ENCODE assay signal across 9 mouse cellular contexts in genomic region chr8:45844911-45845481, GRCm38 (mm10). TPM values are rescaled to one million over a fixed set of nuclear protein-coding genes. Genes with fewer than 3 reads are reported as not detected.
A peak's percentile ranks its signal among the peaks of the same experiment; 100 is the strongest.
DNase-seq lines count a peak whose midpoint lies in the region; ATAC-seq lines count a peak whose summit lies in the region.
"Had no signal": no experiment of that assay in that cellular context is flagged by ENCODE, and none has a peak within 500 bp of the region (broad histone marks: within the 10 kb centered on the region; RNA-seq: fewer than 3 reads in every experiment).

No protein-coding gene starts in this region.

- peak; percentile 10 for DNase-seq in forebrain, embryonic 14.5 days (ENCODE audit: low spot score)
- DNase-seq in forebrain, embryonic 11.5 days (ENCODE audit: low spot score): no peak
- DNase-seq in midbrain, embryonic 10.5 days (ENCODE audit: low spot score): no peak
- peak; percentile 26 to 53 for DNase-seq in heart, postnatal 36 days
- no peak for DNase-seq in cerebellum, adult 11 months
- DNase-seq in thymus, postnatal 14 days: no peak

- H3K9ac ChIP-seq in forebrain, embryonic 14.5 days (ENCODE audit: low read length): no peak overlapping the region
- H3K9ac ChIP-seq in forebrain, embryonic 11.5 days (ENCODE audit: low read length): no peak overlapping the region
- no peak overlapping the region for H3K9ac ChIP-seq in midbrain, embryonic 13.5 days (replicated peaks)
- H3K9ac ChIP-seq in stomach, embryonic 15.5 days: no peak overlapping the region

- intact Hi-C loops in heart, postnatal 36 days (cut with DNase I): loop anchor here (2.0 kb wide), 1 partner anchor 40 kb away; the partner anchor contains the start of gene Pdlim3

- H3K4me2 ChIP-seq in forebrain, embryonic 14.5 days (ENCODE audit: low read length): no peak overlapping the region
- no peak overlapping the region for H3K4me2 ChIP-seq in forebrain, embryonic 11.5 days (ENCODE audit: low read depth, low read length, severe bottlenecking)
- no peak overlapping the region for H3K4me2 ChIP-seq in midbrain, embryonic 13.5 days (replicated peaks)
- H3K4me2 ChIP-seq in stomach, embryonic 15.5 days: no peak overlapping the region

- 76% methylated on average over 14 of the region's 14 CpGs for WGBS in forebrain, embryonic 14.5 days
- WGBS in forebrain, embryonic 11.5 days: 80% methylated on average over 14 of the region's 14 CpGs
- WGBS in midbrain, embryonic 10.5 days: 79% methylated on average over 14 of the region's 14 CpGs
- WGBS in midbrain, embryonic 13.5 days: 60% methylated on average over 14 of the region's 14 CpGs
- WGBS in stomach, embryonic 15.5 days: 37% methylated on average over 14 of the region's 14 CpGs

- H3K27ac ChIP-seq in forebrain, embryonic 14.5 days (ENCODE audit: low read depth, low read length): no peak overlapping the region
- H3K27ac ChIP-seq in forebrain, embryonic 11.5 days (ENCODE audit: low read depth, low read length): no peak overlapping the region
- 0 out of 2 replicates have a peak overlapping the region, but pooled peaks have one; percentile 17 for H3K27ac ChIP-seq in midbrain, embryonic 10.5 days (replicated peaks)
- H3K27ac ChIP-seq in midbrain, embryonic 13.5 days: no peak overlapping the region
- peak overlapping the region; percentile 67 for H3K27ac ChIP-seq in stomach, embryonic 15.5 days

- no peaks in the 10 kb centered on the region for H3K9me3 ChIP-seq in forebrain, embryonic 14.5 days (replicated peaks; ENCODE audit: control insufficient read depth, low read length)
- H3K9me3 ChIP-seq in forebrain, embryonic 11.5 days (ENCODE audit: control insufficient read depth, low read length): no peaks in the 10 kb centered on the region
- no peaks in the 10 kb centered on the region for H3K9me3 ChIP-seq in midbrain, embryonic 10.5 days (replicated peaks)
- H3K9me3 ChIP-seq in midbrain, embryonic 13.5 days: 0 out of 2 replicates have a peak, but pooled peaks cover 2% of the 10 kb centered on the region
- no peaks in the 10 kb centered on the region for H3K9me3 ChIP-seq in stomach, embryonic 15.5 days

- ATAC-seq in forebrain, embryonic 14.5 days: no peak; the same call in 1 of the 2 replicates
- no peak for ATAC-seq in forebrain, embryonic 11.5 days (replicated peaks; ENCODE audit: low FRiP score)
- ATAC-seq in midbrain, embryonic 13.5 days: no peak
- no peak; the same call in 1 of the 2 replicates for ATAC-seq in stomach, embryonic 15.5 days (ENCODE audit: insufficient read depth, low FRiP score, low read depth)

- no peaks in the 10 kb centered on the region for H3K36me3 ChIP-seq in forebrain, embryonic 14.5 days (ENCODE audit: control insufficient read depth, insufficient read depth, low read length)
- H3K36me3 ChIP-seq in forebrain, embryonic 11.5 days (ENCODE audit: control insufficient read depth, insufficient read depth, low read length): no peaks in the 10 kb centered on the region
- H3K36me3 ChIP-seq in midbrain, embryonic 10.5 days: no peaks in the 10 kb centered on the region
- no peaks in the 10 kb centered on the region for H3K36me3 ChIP-seq in midbrain, embryonic 13.5 days
- H3K36me3 ChIP-seq in stomach, embryonic 15.5 days: no peaks in the 10 kb centered on the region

- H3K4me1 ChIP-seq in forebrain, embryonic 14.5 days (ENCODE audit: control insufficient read depth, insufficient read depth, low read length): peaks cover 10% of the 10 kb centered on the region; the same call in 1 of the 2 replicates
- H3K4me1 ChIP-seq in forebrain, embryonic 11.5 days (replicated peaks; ENCODE audit: control insufficient read depth, insufficient read depth, low read length): no peaks in the 10 kb centered on the region
- peaks cover 17% of the 10 kb centered on the region for H3K4me1 ChIP-seq in midbrain, embryonic 10.5 days
- no peaks in the 10 kb centered on the region; the same call in 1 of the 2 replicates for H3K4me1 ChIP-seq in midbrain, embryonic 13.5 days (replicated peaks)
- H3K4me1 ChIP-seq in stomach, embryonic 15.5 days: peaks cover 4% of the 10 kb centered on the region; the same call in 1 of the 2 replicates

- no peak overlapping the region for H3K4me3 ChIP-seq in forebrain, embryonic 14.5 days (ENCODE audit: low read depth, low read length)
- no peak overlapping the region for H3K4me3 ChIP-seq in forebrain, embryonic 11.5 days (ENCODE audit: low read depth, low read length)
- H3K4me3 ChIP-seq in midbrain, embryonic 10.5 days: no peak overlapping the region
- H3K4me3 ChIP-seq in midbrain, embryonic 13.5 days (replicated peaks): no peak overlapping the region
- H3K4me3 ChIP-seq in stomach, embryonic 15.5 days (replicated peaks): no peak overlapping the region

- H3K27me3 ChIP-seq in forebrain, embryonic 14.5 days (replicated peaks; ENCODE audit: control insufficient read depth, insufficient read depth, low read length): no peaks in the 10 kb centered on the region
- no peaks in the 10 kb centered on the region for H3K27me3 ChIP-seq in forebrain, embryonic 11.5 days (ENCODE audit: control insufficient read depth, insufficient read depth, low read length)
- H3K27me3 ChIP-seq in midbrain, embryonic 10.5 days (ENCODE audit: low read depth, poor library complexity, severe bottlenecking): no peaks in the 10 kb centered on the region
- no peaks in the 10 kb centered on the region for H3K27me3 ChIP-seq in midbrain, embryonic 13.5 days
- no peaks in the 10 kb centered on the region for H3K27me3 ChIP-seq in stomach, embryonic 15.5 days (replicated peaks)

RNA-seq across cellular contexts. Expression of gene Pdlim3, which starts 40.3 kb away (rescaled TPM):
- 8.2 and 9.0 TPM in 2 replicates for polyA plus RNA-seq in forebrain, embryonic 14.5 days (2014; fragmentation: Nextera tagmentation; extraction: Ambion mirVana)
- 10.0 and 10.3 TPM in 2 replicates for polyA plus RNA-seq in forebrain, embryonic 11.5 days (2014; fragmentation: Nextera tagmentation; extraction: Ambion mirVana)
- polyA plus RNA-seq in midbrain, embryonic 10.5 days (2016; fragmentation: Nextera tagmentation; extraction: Ambion mirVana): 10.6 and 31.0 TPM in 2 replicates
- 20.5 and 34.9 TPM in 2 replicates for polyA plus RNA-seq in midbrain, embryonic 13.5 days (2015; fragmentation: Nextera tagmentation; extraction: Ambion mirVana)
- total RNA-seq in heart, postnatal 36 days (2021): 10 to 100 TPM; 25.6 to 35.2 TPM
- polyA plus RNA-seq in stomach, embryonic 15.5 days (2015; fragmentation: Nextera tagmentation; extraction: Ambion mirVana): 146 and 158 TPM in 2 replicates
- total RNA-seq: granulocyte monocyte progenitor cell, adult 5-6 weeks had no signal

Comparison
In these comparisons a context has a peak if more than half of its experiments do, and no peak if none do; other contexts are left out.
1. DNase-seq: peak in forebrain, embryonic 14.5 days (single experiment) and heart, postnatal 36 days (2 of 2); none in forebrain, embryonic 11.5 days (single experiment), midbrain, embryonic 10.5 days (single experiment), cerebellum, adult 11 months (single experiment) and thymus, postnatal 14 days (single experiment).
2. H3K27ac ChIP-seq: peak in midbrain, embryonic 10.5 days (single experiment) and stomach, embryonic 15.5 days (single experiment); none in forebrain, embryonic 14.5 days (single experiment), forebrain, embryonic 11.5 days (single experiment) and midbrain, embryonic 13.5 days (single experiment).